Mouse (Mus musculus): ENCODE data around the gene Selp. TPM values are rescaled to one million over a fixed set of nuclear protein-coding genes. Genes with fewer than 3 reads are reported as not detected.

Gene Selp
- total RNA-seq, 2 experiments from 2014 or later, result 2.0 TPM

DNA sequence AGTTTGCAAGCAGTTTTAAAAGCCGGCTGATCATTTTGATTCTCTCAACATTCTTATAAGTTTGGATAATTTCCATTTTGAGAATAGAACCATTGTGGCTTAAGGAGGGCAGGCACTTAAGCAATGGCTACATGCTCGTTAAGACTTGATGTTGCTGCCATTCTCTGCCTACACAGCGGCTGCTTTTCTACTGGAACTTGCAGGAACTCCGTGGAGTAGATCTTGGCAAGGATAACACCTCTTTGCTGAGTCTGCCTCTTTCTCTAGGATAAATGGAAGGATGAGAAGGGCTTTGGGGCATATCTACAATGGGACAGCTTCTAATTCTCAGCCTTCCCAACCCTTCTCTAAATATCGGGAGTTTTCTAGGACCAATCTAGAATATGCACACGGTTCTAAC, 583 bp downstream of the Selp start:
- no peak for ATAC-seq (ENCODE audit: poor library complexity, severe bottlenecking)

GRCm38 (mm10) chr1:164117869-164118268, 2.8 kb downstream of the Selp start:
- ATAC-seq (ENCODE audit: poor library complexity, severe bottlenecking), result no peak

DNA sequence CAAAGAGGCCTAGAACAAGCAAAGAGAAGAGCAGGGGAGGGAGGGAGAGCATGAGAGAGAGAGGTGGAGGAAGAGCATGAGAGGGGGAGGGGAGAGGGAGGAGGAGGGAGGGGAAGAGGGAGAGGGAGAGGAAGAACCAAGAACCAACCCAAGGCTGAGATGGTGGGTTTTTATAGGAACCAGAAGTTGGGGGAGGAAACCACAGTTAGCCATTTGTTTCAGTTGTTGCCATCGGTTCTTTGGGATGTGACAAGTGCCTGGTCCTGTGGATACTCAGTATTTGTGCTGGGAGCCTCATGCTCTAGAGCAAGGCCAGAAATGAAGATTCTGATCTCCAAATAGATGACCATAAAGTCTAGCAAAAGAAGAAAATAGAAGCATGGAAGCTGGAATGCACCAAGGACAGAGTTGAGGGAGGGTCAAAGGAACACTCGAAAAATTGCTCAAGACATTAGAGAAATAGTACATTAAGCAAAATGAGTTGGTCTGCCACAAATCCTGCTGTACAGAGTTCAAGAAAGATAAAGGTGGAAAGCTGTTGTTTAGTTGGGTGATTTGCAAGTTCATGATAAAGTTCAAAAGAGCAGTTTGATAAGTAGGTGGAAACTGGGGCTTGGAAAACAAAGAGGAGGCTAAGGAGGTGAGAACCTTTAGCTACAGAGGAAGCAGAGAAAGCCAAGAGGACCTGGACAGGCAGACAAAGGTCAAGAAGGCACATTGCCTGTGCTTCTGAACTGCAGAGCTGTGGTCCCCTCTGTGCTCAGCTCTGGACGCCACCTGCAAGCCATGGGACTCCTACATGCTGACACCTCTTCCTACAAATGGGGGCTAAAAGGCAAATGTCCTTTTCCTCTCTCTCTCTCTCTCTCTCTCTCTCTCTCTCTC, 5.1 kb downstream of the Selp start:
- no peak for ATAC-seq (ENCODE audit: poor library complexity, severe bottlenecking)

- ATAC-seq (ENCODE audit: poor library complexity, severe bottlenecking), result no peak
These were observed 5.7 kb downstream of the Selp start for GRCm38 (mm10) chr1:164120777-164121158.

DNA sequence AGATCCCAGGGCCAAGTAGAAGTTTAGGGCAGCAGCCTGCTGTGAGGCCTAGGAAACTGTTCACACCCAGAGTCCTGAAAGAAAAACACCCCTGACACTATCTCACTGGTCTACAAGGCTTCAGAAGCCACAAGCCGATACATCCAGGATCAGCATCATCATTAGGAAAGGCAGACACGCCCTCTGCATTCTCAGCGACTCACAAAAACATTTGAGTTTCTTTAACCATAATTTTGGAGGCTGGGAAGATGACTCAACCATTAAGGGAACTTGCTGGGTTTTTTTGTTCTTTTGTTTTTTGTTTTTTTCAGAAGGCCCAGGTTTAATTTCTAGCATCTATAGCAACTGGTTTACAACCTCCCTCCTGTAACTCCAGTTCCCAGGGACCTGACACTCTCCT, 8.8 kb downstream of the Selp start:
- ATAC-seq (ENCODE audit: poor library complexity, severe bottlenecking), result no peak

DNA sequence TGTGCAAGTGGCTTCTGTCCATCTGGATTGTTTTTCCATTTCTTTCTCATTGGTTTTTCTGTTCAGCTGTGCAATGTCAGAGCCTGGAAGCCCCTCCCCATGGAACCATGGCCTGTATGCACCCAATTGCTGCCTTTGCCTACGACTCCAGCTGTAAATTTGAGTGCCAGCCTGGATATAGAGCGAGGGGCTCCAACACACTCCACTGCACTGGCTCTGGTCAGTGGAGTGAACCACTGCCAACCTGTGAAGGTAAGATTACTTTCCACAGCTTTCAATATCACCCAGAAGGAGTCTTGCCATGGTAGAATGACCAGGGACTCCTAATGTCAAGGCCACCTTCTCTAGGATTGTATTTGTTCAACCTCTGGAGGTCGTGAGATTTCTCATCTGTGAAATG, 14.9 kb downstream of the Selp start:
- no peak for ATAC-seq (ENCODE audit: poor library complexity, severe bottlenecking)

GRCm38 (mm10) chr1:164132609-164133008, 17.5 kb downstream of the Selp start:
- ATAC-seq (ENCODE audit: poor library complexity, severe bottlenecking), result no peak

DNA sequence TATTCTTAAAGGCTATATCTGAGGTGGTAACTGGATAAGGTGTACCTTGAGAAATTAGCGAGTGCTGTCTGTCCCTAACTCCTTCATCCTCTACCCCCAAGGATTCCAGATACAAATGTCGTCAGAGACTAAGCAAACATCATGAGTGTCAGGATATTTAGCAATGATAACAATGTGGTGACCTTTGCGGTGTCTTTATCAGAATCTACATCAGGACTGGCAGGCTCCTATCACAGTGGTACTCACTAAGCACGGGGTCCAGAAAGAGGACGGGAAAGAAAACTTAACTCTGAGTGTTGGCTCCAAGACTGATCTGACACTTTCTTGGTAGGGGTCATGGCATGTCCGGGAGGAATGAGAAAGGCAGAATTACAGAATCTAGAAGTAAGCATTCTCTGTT, 19.0 kb downstream of the Selp start:
- ATAC-seq (ENCODE audit: poor library complexity, severe bottlenecking), result no peak

GRCm38 (mm10) chr1:164135360-164135759, 20.3 kb downstream of the Selp start:
- ATAC-seq (ENCODE audit: poor library complexity, severe bottlenecking), result peak; percentile 78

DNA sequence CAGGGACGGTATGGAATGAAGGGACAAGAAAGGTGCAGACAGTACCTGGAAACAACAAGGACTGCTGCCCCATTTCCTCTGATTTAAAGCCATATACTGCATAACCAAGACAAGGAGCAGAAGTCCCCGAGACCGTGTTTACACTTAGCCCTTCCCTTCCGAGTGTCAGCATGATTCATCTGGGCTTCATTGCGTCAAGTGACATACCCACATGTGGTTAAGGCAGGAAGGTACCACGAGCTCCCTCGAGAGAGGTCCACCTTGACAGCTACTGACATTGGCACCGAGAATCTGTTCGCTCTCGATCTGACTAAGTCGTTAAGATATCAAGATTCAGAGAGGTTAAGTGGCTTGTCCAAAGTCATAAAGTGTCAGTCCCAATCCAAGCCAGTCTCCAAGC, 20.9 kb downstream of the Selp start:
- peak; percentile 68 for ATAC-seq (ENCODE audit: poor library complexity, severe bottlenecking)

GRCm38 (mm10) chr1:164136636-164137035, 21.6 kb downstream of the Selp start:
- no peak for ATAC-seq (ENCODE audit: poor library complexity, severe bottlenecking)

DNA sequence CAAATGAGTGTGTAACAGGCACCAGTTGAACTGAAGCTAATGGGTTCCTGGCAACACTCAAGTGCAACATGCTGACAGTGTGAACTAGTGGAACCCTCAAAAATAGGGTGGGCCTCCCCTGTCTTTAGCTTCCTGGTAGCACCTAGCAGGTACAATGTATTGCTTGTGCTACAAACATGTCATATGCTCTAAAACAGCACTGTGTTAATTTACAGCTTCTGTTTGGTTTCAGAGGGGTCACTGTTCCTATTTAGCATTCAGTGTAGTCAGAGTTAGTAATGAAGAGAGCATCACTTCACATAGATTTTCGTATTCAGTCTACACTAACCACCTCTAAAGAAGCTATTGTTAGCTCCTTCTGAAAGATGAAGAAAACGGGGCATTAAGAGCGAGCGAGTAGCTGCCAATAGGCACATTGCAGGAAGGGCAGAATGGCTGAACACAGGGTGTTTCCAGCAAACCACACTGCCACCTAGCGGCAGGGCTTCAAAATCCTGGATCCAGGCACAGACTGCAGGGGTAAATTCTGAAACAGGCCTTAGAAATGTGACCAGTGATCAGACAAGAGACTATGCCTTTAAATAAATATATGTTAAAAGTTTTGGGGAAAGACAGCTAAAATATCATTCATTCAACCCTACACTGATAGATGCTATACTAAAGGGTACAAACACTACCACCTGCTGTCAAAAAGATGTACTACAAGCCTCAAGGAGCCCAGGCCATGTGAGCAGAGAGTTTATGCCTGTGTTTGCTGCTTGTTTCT, 23.5 kb downstream of the Selp start:
- peak; percentile 47 for ATAC-seq (ENCODE audit: poor library complexity, severe bottlenecking)

DNA sequence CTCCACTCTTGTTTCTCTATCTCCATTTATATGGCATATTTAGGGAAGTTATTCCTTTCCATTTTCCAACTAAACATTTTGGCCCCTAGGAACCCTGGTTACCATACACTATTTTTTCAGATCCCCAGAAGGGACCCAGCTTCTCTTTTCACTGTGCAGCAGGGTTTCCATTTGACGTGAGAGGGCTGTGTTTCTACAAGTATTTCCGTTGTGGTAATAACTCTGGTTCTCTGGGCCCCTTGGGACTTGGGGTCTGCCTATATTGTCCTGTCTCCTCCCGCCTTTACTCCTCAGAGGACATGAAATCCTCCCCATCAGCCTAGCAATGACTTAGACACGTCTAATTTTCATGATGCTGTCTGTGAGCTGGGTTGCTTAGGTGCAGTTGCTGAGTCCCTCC, 24.4 kb downstream of the Selp start:
- ATAC-seq (ENCODE audit: poor library complexity, severe bottlenecking), result no peak

GRCm38 (mm10) chr1:164149083-164149482, 34.0 kb downstream of the Selp start:
- peak; percentile 60 for ATAC-seq (ENCODE audit: poor library complexity, severe bottlenecking)

- peak; percentile 55 for ATAC-seq (ENCODE audit: poor library complexity, severe bottlenecking)
These were observed 36.5 kb downstream of the Selp start, which contains the start of gene F5 for GRCm38 (mm10) chr1:164151387-164152088. TSS of gene F5 (plus strand) at chr1:164151838.

- ATAC-seq (ENCODE audit: poor library complexity, severe bottlenecking), result peak; percentile 67
These were observed 37.8 kb downstream of the Selp start for GRCm38 (mm10) chr1:164152836-164153235.

GRCm38 (mm10) chr1:164154983-164155382, 39.9 kb downstream of the Selp start:
- no peak for ATAC-seq (ENCODE audit: poor library complexity, severe bottlenecking)

GRCm38 (mm10) chr1:164158571-164158970, 43.5 kb downstream of the Selp start:
- ATAC-seq (ENCODE audit: poor library complexity, severe bottlenecking), result no peak

DNA sequence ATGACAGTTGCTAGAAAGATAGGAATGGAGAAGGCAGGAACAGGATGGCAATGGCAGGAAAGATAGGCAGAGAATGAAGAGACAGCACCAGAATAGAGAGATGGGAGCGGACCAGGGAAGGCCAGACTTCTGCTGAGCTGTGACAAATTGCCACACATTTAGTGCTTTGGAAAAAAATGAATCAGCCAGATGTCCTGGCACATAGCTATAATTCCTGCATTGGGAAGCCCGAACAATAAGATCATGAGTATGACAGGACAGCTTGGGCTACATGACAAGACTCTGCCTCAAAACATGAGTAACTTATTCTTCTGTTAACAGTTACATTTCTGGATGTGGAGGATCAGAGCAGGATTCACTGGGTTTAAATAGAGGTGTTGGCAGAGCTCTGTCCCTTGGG, 44.7 kb downstream of the Selp start:
- ATAC-seq (ENCODE audit: poor library complexity, severe bottlenecking), result no peak

DNA sequence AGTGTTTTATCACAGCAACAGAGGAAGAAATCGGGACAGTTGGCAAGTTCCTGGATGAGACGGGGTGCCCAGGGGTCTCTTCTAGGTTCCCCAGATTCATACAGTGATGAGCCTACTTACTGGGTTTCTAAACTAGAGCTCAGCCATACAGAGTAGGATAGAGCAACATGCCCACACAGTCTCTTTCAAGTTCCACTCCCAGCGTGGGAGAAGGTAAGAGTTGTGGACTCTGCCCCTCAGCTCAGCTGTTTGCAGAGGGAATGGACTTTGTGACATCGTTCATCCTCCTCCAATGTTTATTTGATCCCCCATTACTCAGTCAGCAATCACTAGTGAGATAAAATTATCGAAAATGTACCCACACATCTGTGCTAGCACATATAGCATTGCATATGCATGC, 47.7 kb downstream of the Selp start:
- ATAC-seq (ENCODE audit: poor library complexity, severe bottlenecking), result no peak

DNA sequence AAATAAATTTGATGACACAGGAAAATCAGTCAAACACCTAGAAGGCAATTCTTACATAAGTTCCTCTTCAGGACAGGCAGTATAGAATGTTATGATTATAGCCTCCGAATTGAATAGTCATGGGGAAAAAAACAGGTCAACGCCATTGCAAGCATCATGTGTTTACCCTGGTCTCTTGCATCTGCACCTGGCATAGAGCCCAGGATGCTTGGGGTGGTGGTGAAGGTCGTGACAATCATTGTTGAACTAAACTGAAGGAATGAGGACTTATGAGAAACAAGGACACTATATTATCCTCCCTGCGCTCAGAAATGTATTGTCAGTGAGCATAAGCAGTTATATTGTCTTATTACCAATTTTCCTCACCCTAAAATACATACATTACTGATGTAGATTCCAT, 53.8 kb downstream of the Selp start:
- ATAC-seq (ENCODE audit: poor library complexity, severe bottlenecking), result no peak

All from megakaryocyte, adult 5-6 weeks (primary cell).